Mouse (Mus musculus) E14TG2a.4 (cell line): ENCODE measurements around the gene Olfr1331.
"Not testable (repeated sequence)": the region's sequence is repeated elsewhere in the genome, so short reads cannot be mapped to it uniquely, and the experiment has no call there.

Source experiments
- H3K27me3 ChIP-seq: 2 replicates; pipeline ENCODE4 v1.6.1; 2014; ENCODE audit warnings: low read length, control low read depth; ENCODE audit not compliant: insufficient read depth
- H3K36me3 ChIP-seq: 2 replicates; pipeline ENCODE4 v1.6.1; 2014; ENCODE audit warnings: low read length, control low read depth; ENCODE audit not compliant: insufficient read depth
- H3K4me1 ChIP-seq: replicated peaks from 2 replicates; pipeline ENCODE4 v1.6.1; 2014; ENCODE audit warnings: low read depth, low read length, control low read depth
- H3K4me3 ChIP-seq: replicated peaks from 2 replicates; pipeline ENCODE4 v1.5.1; 2014; ENCODE audit warnings: mild to moderate bottlenecking, low read length
- H3K9me3 ChIP-seq: 2 replicates; pipeline ENCODE4 v1.6.1; 2014; ENCODE audit warnings: low read length, control low read depth
- CTCF ChIP-seq: conservative IDR thresholded peaks from 2 replicates; pipeline ENCODE4 v1.5.1; 2014; ENCODE audit warnings: low read length
- NANOG ChIP-seq: IDR thresholded peaks from 2 replicates; pipeline ENCODE4 v1.6.1; 2014; ENCODE audit warnings: borderline replicate concordance, low read length, mixed read lengths
- POU5F1 ChIP-seq: IDR thresholded peaks from 2 replicates; pipeline ENCODE4 v1.6.1; 2014; ENCODE audit warnings: low read length, borderline replicate concordance

Olfr1331 gene

GRCm38 (mm10) chr4:118864349-118864748 is at the start of gene Olfr1331:
Gene Olfr1331 (plus strand): TSS chr4:118864649.
- Histone ChIP-seq H3K36me3 (no peaks in the 10 kb centered on the region), H3K4me1 (no peaks in the 10 kb centered on the region), H3K4me3 (no peak within 1 kb of the TSS), H3K27me3 (no peaks in the 10 kb centered on the region), H3K9me3 (0 out of 2 replicates have a peak, but pooled peaks cover 2% of the 10 kb centered on the region)
- TF ChIP-seq CTCF = no peak
- no peak for TF ChIP-seq NANOG
- no peak for TF ChIP-seq POU5F1

- H3K9me3 ChIP-seq = peaks cover 28% of the 10 kb centered on the region
- no peaks in the 10 kb centered on the region for H3K36me3 ChIP-seq
- H3K4me1 ChIP-seq = no peaks in the 10 kb centered on the region
- TF ChIP-seq POU5F1 = no peak
- TF ChIP-seq NANOG = no peak
- TF ChIP-seq CTCF = no peak
- no peaks in the 10 kb centered on the region for H3K27me3 ChIP-seq
- no peak overlapping the region for H3K4me3 ChIP-seq
Observed at GRCm38 (mm10) chr4:118818921-118819320, 45.5 kb upstream of the Olfr1331 start.

- TF ChIP-seq POU5F1 = no peak
- H3K9me3 ChIP-seq = no peaks in the 10 kb centered on the region
- no peak within 1 kb of the TSS for H3K4me3 ChIP-seq
- no peaks in the 10 kb centered on the region for H3K27me3 ChIP-seq
- H3K36me3 ChIP-seq = no peaks in the 10 kb centered on the region
- H3K4me1 ChIP-seq = no peaks in the 10 kb centered on the region
Observed at GRCm38 (mm10) chr4:118836179-118836578, 28.3 kb upstream of the Olfr1331 start, which contains the start of gene Olfr1333. Gene Olfr1333 (minus strand): TSS chr4:118836279.

GRCm38 (mm10) chr4:118861791-118862190 is 2.7 kb upstream of the Olfr1331 start:
- Histone ChIP-seq H3K36me3 (no peaks in the 10 kb centered on the region), H3K27me3 (no peaks in the 10 kb centered on the region), H3K4me1 (no peaks in the 10 kb centered on the region), H3K4me3 (no peak overlapping the region), H3K9me3 (0 out of 2 replicates have a peak, but pooled peaks cover 2% of the 10 kb centered on the region)
- TF ChIP-seq POU5F1 = no peak
- TF ChIP-seq NANOG = no peak

GRCm38 (mm10) chr4:118862704-118863103 is 1.7 kb upstream of the Olfr1331 start:
- no peak for TF ChIP-seq NANOG
- no peak for TF ChIP-seq CTCF
- TF ChIP-seq POU5F1 = no peak
- H3K9me3 ChIP-seq = 0 out of 2 replicates have a peak, but pooled peaks cover 2% of the 10 kb centered on the region
- H3K4me3 ChIP-seq = no peak overlapping the region
- H3K27me3 ChIP-seq = no peaks in the 10 kb centered on the region
- H3K36me3 ChIP-seq = no peaks in the 10 kb centered on the region
- no peaks in the 10 kb centered on the region for H3K4me1 ChIP-seq

- no peaks in the 10 kb centered on the region for H3K4me1 ChIP-seq
- H3K36me3 ChIP-seq = no peaks in the 10 kb centered on the region
- H3K27me3 ChIP-seq = no peaks in the 10 kb centered on the region
- no peak overlapping the region for H3K4me3 ChIP-seq
- TF ChIP-seq POU5F1 (no peak), CTCF (no peak), NANOG (no peak)
- H3K9me3 ChIP-seq = 0 out of 2 replicates have a peak, but pooled peaks cover 2% of the 10 kb centered on the region
Observed at GRCm38 (mm10) chr4:118867566-118867965, 3.1 kb downstream of the Olfr1331 start.

GRCm38 (mm10) chr4:118888297-118888696 is 23.8 kb downstream of the Olfr1331 start, which contains the start of gene Olfr1330:
Gene Olfr1330 (plus strand): TSS chr4:118888597.
- Histone ChIP-seq H3K4me3 (no peak within 1 kb of the TSS), H3K9me3 (no peaks in the 10 kb centered on the region), H3K36me3 (no peaks in the 10 kb centered on the region), H3K4me1 (no peaks in the 10 kb centered on the region), H3K27me3 (no peaks in the 10 kb centered on the region)
- TF ChIP-seq NANOG (no peak), CTCF (no peak)

GRCm38 (mm10) chr4:118901981-118902380 is 37.5 kb downstream of the Olfr1331 start:
- peaks cover 22% of the 10 kb centered on the region for H3K9me3 ChIP-seq
- peaks cover 10% of the 10 kb centered on the region for H3K4me1 ChIP-seq
- no peaks in the 10 kb centered on the region for H3K36me3 ChIP-seq
- no peak for TF ChIP-seq NANOG
- TF ChIP-seq CTCF = no peak
- TF ChIP-seq POU5F1 = no peak
- no peaks in the 10 kb centered on the region for H3K27me3 ChIP-seq
- no peak overlapping the region for H3K4me3 ChIP-seq

GRCm38 (mm10) chr4:118917365-118917764 is 52.9 kb downstream of the Olfr1331 start, which contains the start of gene Olfr1329:
Gene Olfr1329 (minus strand): TSS chr4:118917465.
- H3K9me3 ChIP-seq, H3K36me3 ChIP-seq, H3K4me1 ChIP-seq, H3K27me3 ChIP-seq, H3K4me3 ChIP-seq: not testable (repeated sequence)
